ENCODE assay signal across 8 mouse cellular contexts in genomic region chr4:141278154-141278553, GRCm38 (mm10). TPM values are rescaled to one million over a fixed set of nuclear protein-coding genes. Genes with fewer than 3 reads are reported as not detected.
DNase-seq lines count a peak whose midpoint lies in the region; ATAC-seq and TF ChIP-seq lines count a peak whose summit lies in the region.

No protein-coding gene starts in this region.

- no peaks in the 10 kb centered on the region for H3K9me3 ChIP-seq in heart, embryonic 13.5 days
- no peaks in the 10 kb centered on the region for H3K9me3 ChIP-seq in kidney, embryonic 15.5 days (replicated peaks)

- H3K79me3 ChIP-seq in C2C12 (ENCODE audit: low read depth): peaks cover 2% of the 10 kb centered on the region

- H3K4me3 ChIP-seq in C2C12 (ENCODE audit: insufficient read depth, poor library complexity, severe bottlenecking): peak overlapping the region; percentile 33
- H3K4me3 ChIP-seq in bone marrow, adult 2 months (replicated peaks; ENCODE audit: control insufficient read depth, low read depth, low read length): no peak overlapping the region
- no peak overlapping the region for H3K4me3 ChIP-seq in heart, embryonic 13.5 days
- no peak overlapping the region for H3K4me3 ChIP-seq in kidney, embryonic 15.5 days (replicated peaks)

- TF ChIP-seq CTCF in C2C12 (IDR thresholded peaks at IDR 0.05; ENCODE audit: control insufficient read depth, insufficient read depth, insufficient read length): no peak
- no peak for TF ChIP-seq CTCF in bone marrow, adult 2 months (IDR thresholded peaks at IDR 0.05; ENCODE audit: control insufficient read depth, insufficient read depth, low read length)

- peaks cover 39% of the 10 kb centered on the region for H3K79me2 ChIP-seq in C2C12 (ENCODE audit: control insufficient read depth, insufficient read depth)

- H3ac ChIP-seq in C2C12 (ENCODE audit: control insufficient read depth, insufficient read length, low read depth): peak overlapping the region; percentile 88

- intact Hi-C loops in left cerebral cortex, postnatal 36 days (cut with DNase I): no loop called here

- H3K9ac ChIP-seq in heart, embryonic 13.5 days: peak overlapping the region; percentile 48
- H3K9ac ChIP-seq in kidney, embryonic 15.5 days: no peak overlapping the region

- no peak; the same call in 1 of the 2 replicates for ATAC-seq in heart, embryonic 13.5 days (ENCODE audit: extremely low read depth, insufficient number of reproducible peaks, low FRiP score, low TSS enrichment)
- peak; percentile 78 for ATAC-seq in kidney, embryonic 15.5 days (replicated peaks; ENCODE audit: low FRiP score)

- peak overlapping the region; percentile 20; the same call in 1 of the 2 replicates for H3K27ac ChIP-seq in bone marrow, adult 2 months (ENCODE audit: control insufficient read depth, insufficient read depth, low read depth, low read length, poor library complexity)
- peak overlapping the region; percentile 88 for H3K27ac ChIP-seq in heart, embryonic 13.5 days (replicated peaks)
- peak overlapping the region; percentile 95 for H3K27ac ChIP-seq in kidney, embryonic 15.5 days

- peaks cover 2% of the 10 kb centered on the region; the same call in 1 of the 2 replicates for H3K4me1 ChIP-seq in bone marrow, adult 2 months (ENCODE audit: control insufficient read depth, insufficient read depth, low read length)
- peaks cover 64% of the 10 kb centered on the region for H3K4me1 ChIP-seq in heart, embryonic 13.5 days
- H3K4me1 ChIP-seq in kidney, embryonic 15.5 days: peaks cover 74% of the 10 kb centered on the region

- H3K4me2 ChIP-seq in heart, embryonic 13.5 days: peak overlapping the region; percentile 43
- peak overlapping the region; percentile 29 for H3K4me2 ChIP-seq in kidney, embryonic 15.5 days

- DNase-seq in lung, postnatal 10 days: peak; percentile 95
- DNase-seq in urinary bladder, adult 2 months (ENCODE audit: low spot score): peak; percentile 75
- no peak for DNase-seq in thymus, postnatal 14 days
- no peak for DNase-seq in left cerebral cortex, postnatal 36 days (ENCODE audit: low spot score in 2 of 2)

- H3K27me3 ChIP-seq in C2C12 (ENCODE audit: control insufficient read depth, insufficient read depth, insufficient read length): no peaks in the 10 kb centered on the region
- no peaks in the 10 kb centered on the region for H3K27me3 ChIP-seq in heart, embryonic 13.5 days (replicated peaks)
- H3K27me3 ChIP-seq in kidney, embryonic 15.5 days: no peaks in the 10 kb centered on the region

- 59% methylated on average over 7 of the region's 7 CpGs for WGBS in bone marrow, adult 2 months
- 24% methylated on average over 7 of the region's 7 CpGs for WGBS in heart, embryonic 13.5 days
- 16% methylated on average over 7 of the region's 7 CpGs for WGBS in kidney, embryonic 15.5 days

- no peak for TF ChIP-seq POLR2A in bone marrow, adult 2 months (IDR thresholded peaks at IDR 0.05; ENCODE audit: borderline replicate concordance, control insufficient read depth, low read depth, low read length)

- no peaks in the 10 kb centered on the region for H3K36me3 ChIP-seq in C2C12 (ENCODE audit: control insufficient read depth, insufficient read depth)
- H3K36me3 ChIP-seq in heart, embryonic 13.5 days: no peaks in the 10 kb centered on the region
- H3K36me3 ChIP-seq in kidney, embryonic 15.5 days: no peaks in the 10 kb centered on the region

TF ChIP-seq in C2C12, 6 proteins besides CTCF, POLR2A, EP300 and RAD21:
- TF ChIP-seq CEBPB (IDR thresholded peaks at IDR 0.05; ENCODE audit: low read depth) (no peak), FOSL1 (IDR thresholded peaks at IDR 0.05; ENCODE audit: insufficient read depth, low read length, poor library complexity, severe bottlenecking) (no peak), USF1 (IDR thresholded peaks at IDR 0.05; ENCODE audit: low read depth) (no peak), MYOD1 (IDR thresholded peaks at IDR 0.05; ENCODE audit: control insufficient read depth, insufficient read length, low read depth) (no peak), MYOG (IDR thresholded peaks at IDR 0.05; ENCODE audit: control insufficient read depth, extremely low read depth, insufficient read length) (no peak), MAX (IDR thresholded peaks at IDR 0.05) (no peak)

RNA-seq across cellular contexts. Expression of gene Epha2, which starts 22.9 kb away (rescaled TPM):
- 129 TPM for polyA plus RNA-seq in C2C12 (2012; fragmentation: generic; extraction: Trizol)
- 5.7 and 14.2 TPM in 2 replicates for polyA plus RNA-seq in bone marrow, adult 2 months (2011; ENCODE audit: insufficient read depth, insufficient read length, low replicate concordance, missing spikeins)
- 4.0 and 4.3 TPM in 2 replicates for polyA plus RNA-seq in heart, embryonic 13.5 days (2015; fragmentation: Nextera tagmentation; extraction: Ambion mirVana)
- 6.8 and 7.1 TPM in 2 replicates for polyA plus RNA-seq in kidney, embryonic 15.5 days (2015; fragmentation: Nextera tagmentation; extraction: Ambion mirVana)
- polyA plus RNA-seq in urinary bladder, adult 2 months (2012; rRNA removed): 20.2 and 25.6 TPM in 2 replicates
- 1 to 10 TPM; 1.4 to 1.5 TPM for total RNA-seq in left cerebral cortex, postnatal 36 days (2021)

RNA-seq across cellular contexts. Expression of gene Arhgef19, which starts 38.9 kb away (rescaled TPM):
- polyA plus RNA-seq in C2C12 (2012; fragmentation: generic; extraction: Trizol): 26.7 TPM
- polyA plus RNA-seq in bone marrow, adult 2 months (2011; ENCODE audit: insufficient read depth, insufficient read length, low replicate concordance, missing spikeins): 1.1 TPM in 1 of 2 replicates, not detected in the other
- 2.2 and 3.1 TPM in 2 replicates for polyA plus RNA-seq in heart, embryonic 13.5 days (2015; fragmentation: Nextera tagmentation; extraction: Ambion mirVana)
- polyA plus RNA-seq in kidney, embryonic 15.5 days (2015; fragmentation: Nextera tagmentation; extraction: Ambion mirVana): 7.4 and 9.6 TPM in 2 replicates
- polyA plus RNA-seq in urinary bladder, adult 2 months (2012; rRNA removed): 8.3 and 13.5 TPM in 2 replicates
- 10 to 100 TPM; 14.6 to 15.3 TPM for total RNA-seq in left cerebral cortex, postnatal 36 days (2021)

Comparison
In these comparisons a context has a peak if more than half of its experiments do, and no peak if none do; other contexts are left out.
1. H3K27ac ChIP-seq: peak in every context shown above with its lines; median percentile 95 in kidney, embryonic 15.5 days; 88 in heart, embryonic 13.5 days; 20 in bone marrow, adult 2 months.
2. DNase-seq: peak in lung, postnatal 10 days (single experiment) and urinary bladder, adult 2 months (single experiment); none in thymus, postnatal 14 days (single experiment) and left cerebral cortex, postnatal 36 days (0 of 2).